Mouse (Mus musculus) WW6 (cell line): ENCODE data around the gene Lmnb2.

Source experiments
- DNase-seq: peaks from one replicate; pipeline ENCODE4 v3.0.0-alpha.2; 2013; ENCODE audit warnings: low read depth, low spot score

Lmnb2 gene

GRCm38 (mm10) chr10:80855749-80856073 is 62.3 kb downstream of the Lmnb2 start:
- no peak for DNase-seq

DNA sequence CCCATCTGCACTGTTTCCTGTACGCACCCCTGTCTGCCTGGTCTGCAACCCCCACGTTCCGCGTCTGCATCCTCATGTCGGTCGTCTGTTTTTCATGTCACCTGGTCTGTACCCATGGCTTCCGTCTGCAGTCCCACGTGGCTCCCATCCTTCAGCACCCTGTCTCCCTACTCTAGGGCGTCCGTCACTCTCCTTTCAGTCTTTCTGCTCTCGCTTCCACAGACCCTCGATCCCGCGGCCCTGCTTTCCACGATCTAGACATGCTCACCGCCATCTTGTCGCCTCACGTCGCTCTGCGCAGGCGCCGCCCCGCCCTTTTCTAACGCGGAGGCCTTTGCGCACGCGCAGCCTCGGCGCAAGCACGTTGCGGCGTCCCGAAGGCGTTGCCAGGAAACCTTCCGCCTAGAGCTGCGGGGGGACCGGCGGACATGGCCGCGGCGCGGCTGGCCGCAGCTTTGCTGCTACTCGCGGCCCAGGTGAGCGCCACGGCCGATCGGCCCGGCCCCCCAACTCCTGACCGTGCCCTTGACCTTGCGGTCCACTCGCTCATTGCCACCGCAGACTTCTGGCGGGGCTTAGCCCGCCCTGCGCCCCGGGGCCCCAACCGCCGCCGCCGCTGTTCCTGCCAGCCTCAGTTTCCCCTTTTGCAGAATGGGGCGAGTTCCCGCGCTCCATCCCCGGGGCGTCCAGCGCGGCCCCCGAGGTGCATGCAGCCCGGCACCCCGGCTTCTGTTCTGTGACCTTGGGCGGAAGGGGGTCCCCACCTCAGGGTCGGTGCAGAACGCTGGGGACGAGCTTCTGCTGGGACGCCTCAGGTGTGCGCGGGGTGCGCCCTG is 62.9 kb downstream of the Lmnb2 start, which contains the start of the genes Lsm7 and Sppl2b:
Gene Lsm7, minus strand, starts transcription at position 297 of the 836 bp plus-strand sequence.
Gene Sppl2b, plus strand, starts transcription at position 363 of the 836 bp plus-strand sequence.
- DNase-seq = peak; percentile 87
